Mouse (Mus musculus): ENCODE results near the gene Il6st. TPM values are rescaled to one million over a fixed set of nuclear protein-coding genes. Genes with fewer than 3 reads are reported as not detected.

Gene Il6st
- polyA plus RNA-seq, 1 experiment from 2014 or later = 20.7 TPM

DNA sequence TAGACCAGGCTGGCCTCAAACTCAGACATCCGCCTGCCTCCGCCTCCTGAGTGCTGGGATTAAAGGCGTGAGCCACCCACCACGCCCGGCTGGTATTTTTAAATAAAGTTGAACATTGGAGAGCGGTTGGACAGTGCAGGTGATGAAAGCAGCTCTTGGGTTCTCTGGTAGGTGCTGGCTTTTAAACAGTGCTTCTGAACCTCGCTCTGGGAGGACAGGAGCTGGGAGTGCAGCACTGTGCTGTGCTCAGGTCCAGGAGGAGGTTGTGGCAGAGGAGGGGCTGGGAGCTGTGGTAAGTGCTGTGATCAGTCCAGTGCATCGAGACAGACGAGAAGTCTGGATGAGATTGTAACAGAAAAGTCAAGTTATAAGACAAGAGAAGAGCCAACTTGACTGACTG is 3.5 kb downstream of the Il6st start:
- WGBS = 89% methylated on average over 9 of the region's 9 CpGs
- ATAC-seq (ENCODE audit: low FRiP score, low TSS enrichment) (no peak), DNase-seq (no peak)
- no peaks in the 10 kb centered on the region for H3K36me3 ChIP-seq (ENCODE audit: control insufficient read depth, insufficient read depth, low read length)
- peaks cover 13% of the 10 kb centered on the region for H3K4me1 ChIP-seq (ENCODE audit: control insufficient read depth, insufficient read depth, low read length)
- no peaks in the 10 kb centered on the region for H3K27me3 ChIP-seq (ENCODE audit: control insufficient read depth, insufficient read depth, low read length)
- no peak overlapping the region for H3K4me2 ChIP-seq (ENCODE audit: low read length)
- H3K4me3 ChIP-seq (replicated peaks; ENCODE audit: low read depth, low read length) = no peak overlapping the region
- H3K9ac ChIP-seq (replicated peaks; ENCODE audit: low read length) = no peak overlapping the region
- H3K9me3 ChIP-seq (ENCODE audit: control insufficient read depth, low read length) = no peaks in the 10 kb centered on the region
- no peak overlapping the region for H3K27ac ChIP-seq (replicated peaks; ENCODE audit: low read depth, low read length)

DNA sequence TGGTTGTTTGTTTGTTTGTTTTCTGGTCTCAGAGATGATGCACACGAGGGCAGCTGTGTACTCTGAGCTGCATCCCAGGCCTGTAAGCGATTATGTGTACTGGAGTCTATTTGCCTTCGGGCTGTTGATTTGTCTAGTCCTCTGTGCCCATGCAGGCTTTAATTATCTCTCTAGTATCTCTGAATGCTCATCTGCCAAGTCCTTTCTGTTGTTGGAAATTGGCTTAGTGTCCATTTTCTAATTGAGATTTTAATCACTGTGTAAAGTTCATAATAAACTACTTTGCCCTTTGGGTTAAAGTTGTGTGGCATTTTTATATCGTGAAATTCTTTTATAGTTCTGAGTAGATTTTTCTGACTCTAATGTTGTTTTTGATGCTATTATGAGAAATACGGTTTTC is 5.6 kb downstream of the Il6st start:
- Histone ChIP-seq H3K36me3 (ENCODE audit: control insufficient read depth, insufficient read depth, low read length) (no peaks in the 10 kb centered on the region), H3K27ac (replicated peaks; ENCODE audit: low read depth, low read length) (no peak overlapping the region), H3K27me3 (ENCODE audit: control insufficient read depth, insufficient read depth, low read length) (no peaks in the 10 kb centered on the region), H3K4me3 (replicated peaks; ENCODE audit: low read depth, low read length) (no peak overlapping the region), H3K4me2 (ENCODE audit: low read length) (no peak overlapping the region), H3K4me1 (ENCODE audit: control insufficient read depth, insufficient read depth, low read length) (peaks cover 6% of the 10 kb centered on the region; the same call in 1 of the 2 replicates), H3K9me3 (ENCODE audit: control insufficient read depth, low read length) (no peaks in the 10 kb centered on the region), H3K9ac (replicated peaks; ENCODE audit: low read length) (no peak overlapping the region)
- DNase-seq (no peak), ATAC-seq (ENCODE audit: low FRiP score, low TSS enrichment) (no peak)
- WGBS = 89% methylated on average over 5 of the region's 5 CpGs

DNA sequence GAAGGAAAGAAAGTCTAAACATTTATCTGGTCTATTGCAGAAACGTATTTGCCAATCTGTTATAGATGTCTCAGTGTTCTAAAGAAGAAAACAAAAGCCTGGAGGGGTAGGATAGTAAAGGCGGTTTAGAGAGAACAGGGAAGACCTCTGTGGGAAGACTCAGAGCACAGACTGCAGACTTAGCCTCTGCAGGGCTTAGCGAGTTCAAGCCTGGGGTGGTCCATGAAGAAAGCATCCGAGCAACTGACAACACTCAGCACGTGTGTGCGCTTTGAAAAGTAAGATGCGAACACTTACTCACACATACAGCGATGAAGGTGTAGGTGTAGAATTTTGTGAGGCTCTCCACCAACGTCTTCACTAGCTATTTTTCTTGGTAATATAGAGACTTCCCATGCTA is 7.3 kb downstream of the Il6st start:
- Histone ChIP-seq H3K36me3 (ENCODE audit: control insufficient read depth, insufficient read depth, low read length) (peaks cover 6% of the 10 kb centered on the region; the same call in 1 of the 2 replicates), H3K27me3 (ENCODE audit: control insufficient read depth, insufficient read depth, low read length) (no peaks in the 10 kb centered on the region), H3K4me1 (ENCODE audit: control insufficient read depth, insufficient read depth, low read length) (no peaks in the 10 kb centered on the region), H3K9me3 (ENCODE audit: control insufficient read depth, low read length) (no peaks in the 10 kb centered on the region), H3K9ac (replicated peaks; ENCODE audit: low read length) (no peak overlapping the region), H3K4me3 (replicated peaks; ENCODE audit: low read depth, low read length) (no peak overlapping the region), H3K4me2 (ENCODE audit: low read length) (no peak overlapping the region), H3K27ac (replicated peaks; ENCODE audit: low read depth, low read length) (no peak overlapping the region)
- 91% methylated on average over 9 of the region's 9 CpGs for WGBS
- ATAC-seq (ENCODE audit: low FRiP score, low TSS enrichment) (no peak), DNase-seq (no peak)

DNA sequence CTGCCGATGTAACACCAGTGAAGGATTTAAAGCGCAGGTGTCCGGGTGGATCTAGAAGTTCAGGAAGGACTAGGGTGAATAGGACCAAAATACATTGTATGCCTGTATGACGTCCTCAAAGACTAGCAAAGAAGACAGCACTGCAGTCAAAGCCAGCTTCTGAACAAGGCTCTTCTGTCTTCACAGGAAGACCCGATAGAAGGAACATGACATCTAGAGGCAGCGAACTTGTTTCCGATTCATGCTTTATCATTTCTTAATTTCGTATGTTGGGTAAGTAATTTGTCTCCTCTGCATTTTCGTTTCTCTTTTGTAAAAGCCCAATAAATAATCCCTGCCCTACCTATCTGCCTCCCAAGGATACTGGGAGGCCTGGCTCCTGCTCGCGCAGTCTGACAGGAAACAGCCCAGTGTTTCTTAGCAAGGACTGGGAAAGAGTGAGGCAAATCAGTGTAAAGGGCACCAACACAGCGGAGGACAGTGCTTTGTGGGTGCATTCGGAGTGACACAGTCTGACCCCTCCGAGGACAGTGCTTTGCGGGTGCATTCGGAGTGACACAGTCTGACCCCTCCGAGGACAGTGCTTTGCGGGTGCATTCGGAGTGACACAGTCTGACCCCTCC is 8.6 kb downstream of the Il6st start:
- DNase-seq = no peak
- Histone ChIP-seq H3K27ac (replicated peaks; ENCODE audit: low read depth, low read length) (no peak overlapping the region), H3K27me3 (ENCODE audit: control insufficient read depth, insufficient read depth, low read length) (no peaks in the 10 kb centered on the region), H3K4me1 (ENCODE audit: control insufficient read depth, insufficient read depth, low read length) (no peaks in the 10 kb centered on the region), H3K4me3 (replicated peaks; ENCODE audit: low read depth, low read length) (no peak overlapping the region), H3K9me3 (ENCODE audit: control insufficient read depth, low read length) (no peaks in the 10 kb centered on the region), H3K4me2 (ENCODE audit: low read length) (no peak overlapping the region), H3K9ac (replicated peaks; ENCODE audit: low read length) (no peak overlapping the region), H3K36me3 (ENCODE audit: control insufficient read depth, insufficient read depth, low read length) (peaks cover 9% of the 10 kb centered on the region; the same call in 1 of the 2 replicates)
- WGBS = 93% methylated on average over 18 of the region's 19 CpGs
- no peak for ATAC-seq (ENCODE audit: low FRiP score, low TSS enrichment)

DNA sequence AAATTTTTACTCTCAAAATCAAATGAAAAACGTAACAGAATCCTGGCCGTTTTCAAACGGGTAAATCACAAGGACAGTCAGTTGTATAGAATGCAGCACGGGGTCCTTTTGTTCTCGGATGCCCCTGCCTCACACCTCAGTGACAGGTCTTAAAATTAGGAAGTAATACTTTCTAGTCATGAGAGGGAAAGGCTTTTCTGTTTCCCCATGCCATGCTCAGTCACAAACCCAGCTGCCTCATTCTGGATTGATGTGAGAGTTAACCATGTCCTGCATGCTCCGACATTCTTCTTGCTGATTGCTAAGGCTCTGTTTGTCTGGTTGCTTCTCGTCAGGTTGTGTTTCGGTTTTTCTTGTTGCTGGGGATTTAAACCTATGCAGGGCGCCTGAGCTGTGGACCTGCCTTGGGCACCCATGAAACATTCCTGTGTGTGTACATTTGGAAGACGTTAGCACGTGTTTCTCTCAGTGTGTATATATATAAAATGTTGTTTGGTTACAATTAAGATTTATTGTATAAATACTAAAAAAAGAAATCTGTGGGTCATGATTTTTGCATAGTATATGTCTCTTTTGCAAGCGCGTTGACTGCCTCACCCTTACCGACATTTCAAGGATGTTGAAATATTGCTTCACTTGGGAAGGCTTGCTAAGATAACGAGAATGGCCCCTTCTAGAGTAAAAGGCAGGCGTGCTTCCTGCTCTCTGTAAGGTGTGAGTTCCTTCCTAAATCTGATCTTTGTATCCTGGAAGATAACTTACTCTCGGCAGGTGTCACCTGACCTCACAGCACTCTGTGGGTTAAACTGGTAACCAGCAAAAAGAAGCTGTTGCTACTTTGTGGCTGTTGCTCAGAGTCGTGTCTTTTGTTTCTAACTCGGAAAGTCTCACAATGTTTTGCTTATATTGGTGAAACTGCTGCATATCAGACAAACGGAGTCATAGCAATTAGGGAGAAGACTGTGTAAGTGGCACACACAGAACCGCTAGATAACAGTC is 10.2 kb downstream of the Il6st start:
- WGBS = 88% methylated on average over 21 of the region's 21 CpGs
- ATAC-seq (ENCODE audit: low FRiP score, low TSS enrichment) (no peak), DNase-seq (no peak)
- no peak overlapping the region for H3K9ac ChIP-seq (replicated peaks; ENCODE audit: low read length)
- H3K4me1 ChIP-seq (ENCODE audit: control insufficient read depth, insufficient read depth, low read length) = no peaks in the 10 kb centered on the region
- H3K4me3 ChIP-seq (replicated peaks; ENCODE audit: low read depth, low read length) = no peak overlapping the region
- H3K36me3 ChIP-seq (ENCODE audit: control insufficient read depth, insufficient read depth, low read length) = peaks cover 9% of the 10 kb centered on the region; the same call in 1 of the 2 replicates
- no peaks in the 10 kb centered on the region for H3K9me3 ChIP-seq (ENCODE audit: control insufficient read depth, low read length)
- no peaks in the 10 kb centered on the region for H3K27me3 ChIP-seq (ENCODE audit: control insufficient read depth, insufficient read depth, low read length)
- H3K4me2 ChIP-seq (ENCODE audit: low read length) = no peak overlapping the region
- no peak overlapping the region for H3K27ac ChIP-seq (replicated peaks; ENCODE audit: low read depth, low read length)

DNA sequence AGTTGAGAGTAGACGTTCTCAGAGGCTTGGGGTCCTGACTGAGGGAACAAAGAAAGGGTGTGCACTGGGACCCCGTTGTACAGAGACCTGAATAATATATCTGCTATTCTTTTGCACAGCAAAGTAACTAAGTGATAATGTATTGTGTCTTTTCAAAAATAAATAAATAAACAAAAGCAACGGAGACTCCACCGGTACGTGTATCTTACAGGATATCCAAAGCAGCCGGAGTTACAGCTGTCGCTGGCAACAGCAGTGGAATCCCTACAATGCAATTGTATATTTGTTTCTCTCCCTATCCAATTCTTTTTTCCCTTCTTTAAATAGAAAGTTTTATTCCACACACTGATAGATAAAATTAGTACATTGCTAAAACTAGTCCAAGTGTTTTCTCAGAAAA is 15.2 kb downstream of the Il6st start:
- H3K9me3 ChIP-seq (ENCODE audit: control insufficient read depth, low read length) = no peaks in the 10 kb centered on the region
- no peak overlapping the region for H3K4me3 ChIP-seq (replicated peaks; ENCODE audit: low read depth, low read length)
- WGBS = 86% methylated on average over 7 of the region's 7 CpGs
- no peak overlapping the region for H3K9ac ChIP-seq (replicated peaks; ENCODE audit: low read length)
- no peak for DNase-seq
- H3K27me3 ChIP-seq (ENCODE audit: control insufficient read depth, insufficient read depth, low read length) = no peaks in the 10 kb centered on the region
- ATAC-seq (ENCODE audit: low FRiP score, low TSS enrichment) = no peak
- no peaks in the 10 kb centered on the region for H3K4me1 ChIP-seq (ENCODE audit: control insufficient read depth, insufficient read depth, low read length)
- H3K27ac ChIP-seq (replicated peaks; ENCODE audit: low read depth, low read length) = no peak overlapping the region
- peaks cover 30% of the 10 kb centered on the region for H3K36me3 ChIP-seq (ENCODE audit: control insufficient read depth, insufficient read depth, low read length)
- H3K4me2 ChIP-seq (ENCODE audit: low read length) = no peak overlapping the region

DNA sequence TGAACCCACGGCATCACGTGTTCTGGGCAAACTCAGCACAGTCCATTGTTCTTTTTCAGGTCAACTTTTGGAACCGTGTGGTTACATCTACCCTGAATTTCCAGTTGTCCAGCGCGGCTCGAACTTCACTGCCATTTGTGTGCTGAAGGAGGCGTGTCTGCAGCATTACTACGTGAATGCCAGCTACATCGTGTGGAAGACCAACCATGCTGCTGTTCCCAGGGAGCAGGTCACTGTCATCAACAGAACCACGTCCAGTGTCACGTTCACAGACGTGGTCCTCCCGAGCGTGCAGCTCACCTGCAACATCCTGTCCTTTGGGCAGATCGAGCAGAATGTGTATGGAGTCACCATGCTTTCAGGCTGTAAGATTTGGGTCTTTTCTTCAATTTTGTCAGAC is 16.1 kb downstream of the Il6st start:
- no peaks in the 10 kb centered on the region for H3K27me3 ChIP-seq (ENCODE audit: control insufficient read depth, insufficient read depth, low read length)
- H3K27ac ChIP-seq (replicated peaks; ENCODE audit: low read depth, low read length) = no peak overlapping the region
- H3K9me3 ChIP-seq (ENCODE audit: control insufficient read depth, low read length) = no peaks in the 10 kb centered on the region
- H3K36me3 ChIP-seq (ENCODE audit: control insufficient read depth, insufficient read depth, low read length) = peaks cover 34% of the 10 kb centered on the region
- no peak overlapping the region for H3K9ac ChIP-seq (replicated peaks; ENCODE audit: low read length)
- ATAC-seq (ENCODE audit: low FRiP score, low TSS enrichment) = no peak
- 92% methylated on average over 15 of the region's 15 CpGs for WGBS
- no peaks in the 10 kb centered on the region for H3K4me1 ChIP-seq (ENCODE audit: control insufficient read depth, insufficient read depth, low read length)
- no peak overlapping the region for H3K4me3 ChIP-seq (replicated peaks; ENCODE audit: low read depth, low read length)
- H3K4me2 ChIP-seq (ENCODE audit: low read length) = no peak overlapping the region
- DNase-seq = no peak

DNA sequence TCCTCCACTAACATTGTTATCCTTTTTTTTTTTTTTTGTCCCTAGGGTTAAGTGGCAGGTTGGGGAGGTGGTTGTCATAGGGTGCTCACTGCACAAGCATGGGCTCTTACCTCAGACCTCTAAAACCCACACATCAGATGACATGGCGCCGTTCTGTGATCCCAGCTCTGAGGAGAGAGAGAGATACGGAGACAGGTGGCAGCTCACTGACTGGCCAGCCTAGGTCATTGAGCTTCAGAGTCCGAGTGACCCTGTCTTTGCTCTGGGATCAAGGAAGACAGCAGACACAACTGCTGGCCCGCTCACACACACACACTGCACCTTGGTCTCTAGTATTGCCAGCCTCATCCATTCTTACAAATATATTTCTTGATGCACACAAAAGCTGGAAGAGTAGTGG is 18.7 kb downstream of the Il6st start:
- DNase-seq (no peak), ATAC-seq (ENCODE audit: low FRiP score, low TSS enrichment) (no peak)
- no peaks in the 10 kb centered on the region for H3K4me1 ChIP-seq (ENCODE audit: control insufficient read depth, insufficient read depth, low read length)
- no peaks in the 10 kb centered on the region for H3K9me3 ChIP-seq (ENCODE audit: control insufficient read depth, low read length)
- no peak overlapping the region for H3K9ac ChIP-seq (replicated peaks; ENCODE audit: low read length)
- H3K4me2 ChIP-seq (ENCODE audit: low read length) = no peak overlapping the region
- no peaks in the 10 kb centered on the region for H3K27me3 ChIP-seq (ENCODE audit: control insufficient read depth, insufficient read depth, low read length)
- no peak overlapping the region for H3K4me3 ChIP-seq (replicated peaks; ENCODE audit: low read depth, low read length)
- peaks cover 35% of the 10 kb centered on the region for H3K36me3 ChIP-seq (ENCODE audit: control insufficient read depth, insufficient read depth, low read length)
- WGBS = 94% methylated on average over 5 of the region's 5 CpGs
- no peak overlapping the region for H3K27ac ChIP-seq (replicated peaks; ENCODE audit: low read depth, low read length)
